Mouse (Mus musculus) brain, adult 10 weeks (tissue): ENCODE measurements around the gene Nubp1. TPM values are rescaled to one million over a fixed set of nuclear protein-coding genes. Genes with fewer than 3 reads are reported as not detected.

Source experiments
- polyA plus RNA-seq: library from polyadenylated mRNA; stranded (reverse); fragments of 350-450 nt; fragmentation: Illumina TruSeq; extraction: RNeasy Lipid Tissue Mini Kit (QIAGEN cat#74804); gene quantifications from one replicate; pipeline ENCODE4 v1.2.3, GENCODE M21; 2015; ENCODE audit warnings: low read depth, low replicate concordance

Gene Nubp1
- 25.1 TPM for polyA plus RNA-seq

DNA sequence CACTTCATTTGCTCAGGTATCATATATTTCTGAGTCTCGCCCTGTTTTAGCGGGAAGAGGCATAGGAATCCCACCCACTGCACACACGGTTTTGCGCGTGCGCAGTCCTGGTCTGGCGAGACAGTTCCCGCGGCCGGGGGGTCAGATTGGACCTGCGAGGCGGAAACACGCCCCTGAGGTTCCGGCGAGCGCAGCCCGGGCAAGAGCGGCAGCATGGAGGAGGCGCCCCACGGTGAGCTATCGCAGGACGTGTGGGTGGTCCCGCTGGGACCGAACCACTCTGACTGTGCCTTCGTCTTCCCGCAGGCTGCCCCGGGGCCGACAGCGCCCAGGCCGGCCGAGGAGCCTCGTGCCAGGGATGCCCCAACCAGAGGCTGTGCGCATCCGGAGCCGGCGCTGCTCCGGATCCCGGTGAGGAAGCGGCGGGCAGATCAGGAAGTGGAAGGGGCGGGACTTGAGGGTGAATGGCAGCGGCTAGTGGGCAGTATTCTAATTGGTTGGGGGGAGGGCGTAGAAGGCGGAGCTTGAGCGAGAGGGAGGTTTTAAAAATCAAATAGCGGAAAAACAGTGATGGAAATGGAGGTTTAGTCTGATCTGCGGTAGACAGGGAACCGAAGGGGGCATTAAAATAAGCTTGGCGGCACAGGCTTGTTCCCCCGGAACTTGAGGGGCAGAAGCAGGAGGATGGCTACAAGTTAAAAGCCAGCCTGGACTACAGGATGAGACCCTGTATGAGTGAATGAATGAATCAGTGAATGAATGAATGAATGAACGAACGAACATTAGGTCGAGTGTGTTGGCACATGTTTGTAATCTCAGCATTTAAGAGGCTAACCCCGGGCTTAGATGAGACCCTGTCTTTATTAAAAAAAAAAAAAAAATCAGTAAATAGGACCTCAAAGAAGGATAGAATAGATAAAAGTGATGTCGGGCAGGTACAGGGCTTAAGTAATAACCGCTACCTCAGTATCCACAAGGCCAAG lies at the start of gene Nubp1:
Gene Nubp1, plus strand, starts transcription at position 185 of the 983 bp plus-strand sequence.

GRCm38 (mm10) chr16:10394699-10395540 lies 16.8 kb upstream of the Nubp1 start, which contains the start of gene Tekt5:
Tekt5 (minus strand) TSS chr16:10395490.

GRCm38 (mm10) chr16:10447264-10447594 lies 35.5 kb downstream of the Nubp1 start, which contains the start of gene Tvp23a:
Tvp23a (minus strand) TSS chr16:10447362.

Other genes starting within 250 kb of the Nubp1 start
- not detected for gene Rpl39l, start 241.7 kb upstream of the Nubp1 start, polyA plus RNA-seq
- gene Atf7ip2, start 219.2 kb upstream of the Nubp1 start, polyA plus RNA-seq, result not detected
- gene Emp2, start 98.0 kb upstream of the Nubp1 start, polyA plus RNA-seq, result 19.5 TPM
- 12.8 TPM for gene Tekt5, start 16.5 kb upstream of the Nubp1 start, polyA plus RNA-seq
- 32.2 TPM for gene Tvp23a, start 35.4 kb downstream of the Nubp1 start, polyA plus RNA-seq
- gene Ciita, start 68.1 kb downstream of the Nubp1 start, polyA plus RNA-seq, result not detected
- gene Dexi, start 131.1 kb downstream of the Nubp1 start, polyA plus RNA-seq, result 60.5 TPM
- 46.7 TPM for gene Clec16a, start 133.4 kb downstream of the Nubp1 start, polyA plus RNA-seq